Mouse (Mus musculus): ENCODE results near the gene Slc16a8. TPM values are rescaled to one million over a fixed set of nuclear protein-coding genes. Genes with fewer than 3 reads are reported as not detected.

Gene Slc16a8
- polyA plus RNA-seq, 1 experiment from 2014 or later = 0.27 TPM

DNA sequence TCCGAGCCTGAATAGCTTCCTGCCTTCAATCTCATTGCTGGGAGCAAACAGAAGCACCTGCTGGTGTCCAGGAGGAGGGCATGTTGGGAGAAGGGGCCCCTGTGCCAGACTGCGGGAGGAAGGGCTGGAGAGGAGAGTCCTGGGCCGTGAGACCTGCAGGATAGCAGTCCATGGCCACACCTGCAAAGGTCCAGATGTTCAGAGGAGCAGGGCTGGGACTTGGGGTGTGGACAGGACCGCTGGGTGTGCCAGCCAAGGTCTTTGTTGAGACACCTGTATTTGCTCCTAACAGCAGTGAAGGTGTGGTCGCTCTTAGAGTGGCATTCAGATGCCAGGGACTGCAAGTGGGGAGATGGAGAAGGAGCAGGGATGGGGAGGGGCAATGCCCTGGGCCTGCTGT, 27.9 kb upstream of the Slc16a8 start:
- no peak for ATAC-seq (ENCODE audit: extremely low read depth, insufficient number of reproducible peaks, low FRiP score, low TSS enrichment)
- H3K4me2 ChIP-seq = no peak overlapping the region
- no peak overlapping the region for H3K9ac ChIP-seq
- peaks cover 6% of the 10 kb centered on the region; the same call in 1 of the 2 replicates for H3K36me3 ChIP-seq
- H3K4me3 ChIP-seq = no peak overlapping the region
- peaks cover 4% of the 10 kb centered on the region; the same call in 1 of the 2 replicates for H3K4me1 ChIP-seq
- H3K27ac ChIP-seq (replicated peaks) = no peak overlapping the region
- no peaks in the 10 kb centered on the region for H3K9me3 ChIP-seq
- WGBS = 72% methylated on average over 5 of the region's 5 CpGs
- no peaks in the 10 kb centered on the region for H3K27me3 ChIP-seq (replicated peaks)

DNA sequence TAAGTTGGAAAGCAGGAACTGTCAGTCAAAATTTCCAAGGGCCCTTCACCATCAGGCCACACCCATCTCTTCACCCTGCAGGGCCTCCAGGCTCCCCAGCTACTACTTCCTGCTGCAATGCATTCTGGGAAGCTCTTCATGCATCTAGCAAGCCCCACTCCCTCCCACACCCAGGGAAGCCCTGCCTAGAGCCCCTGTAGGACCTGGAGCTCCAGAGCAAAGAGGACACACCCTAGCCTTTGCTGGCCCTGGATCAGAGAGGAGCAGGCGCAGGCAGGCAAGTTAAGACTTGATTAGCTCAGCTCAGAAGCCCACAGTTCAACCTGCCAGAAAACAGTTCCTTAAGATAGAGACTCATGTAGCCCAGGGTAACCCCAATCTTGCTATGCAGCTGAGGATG, 26.8 kb upstream of the Slc16a8 start:
- 69% methylated on average over 1 of the region's 1 CpGs for whole genome bisulfite sequencing
- Histone ChIP-seq H3K27ac (replicated peaks) (no peak overlapping the region), H3K9ac (no peak overlapping the region), H3K4me2 (no peak overlapping the region), H3K4me1 (peaks cover 4% of the 10 kb centered on the region; the same call in 1 of the 2 replicates), H3K36me3 (peaks cover 4% of the 10 kb centered on the region; the same call in 1 of the 2 replicates), H3K27me3 (replicated peaks) (no peaks in the 10 kb centered on the region), H3K4me3 (no peak overlapping the region), H3K9me3 (no peaks in the 10 kb centered on the region)
- ATAC-seq (ENCODE audit: extremely low read depth, insufficient number of reproducible peaks, low FRiP score, low TSS enrichment) = no peak

DNA sequence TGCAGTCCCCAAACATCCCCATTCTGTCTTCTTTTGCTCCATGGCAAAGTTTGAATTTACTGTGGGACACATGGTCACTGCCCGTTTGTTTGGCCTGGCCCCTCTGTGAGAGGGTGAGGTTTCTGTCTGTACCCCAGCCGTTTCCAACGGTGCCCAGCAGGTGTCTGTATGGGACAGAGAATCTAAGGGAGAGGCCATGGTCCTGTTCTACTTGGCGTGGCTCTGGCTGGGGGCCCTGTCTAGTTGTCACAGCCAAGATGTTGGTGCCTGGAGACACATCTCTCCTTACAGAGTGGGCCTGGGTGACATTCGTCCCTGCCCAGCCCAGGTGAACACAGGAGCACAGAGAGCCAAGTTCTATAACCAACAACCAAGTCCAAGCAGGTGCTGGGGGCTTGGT, 26.3 kb upstream of the Slc16a8 start:
- H3K27ac ChIP-seq (replicated peaks) = no peak overlapping the region

DNA sequence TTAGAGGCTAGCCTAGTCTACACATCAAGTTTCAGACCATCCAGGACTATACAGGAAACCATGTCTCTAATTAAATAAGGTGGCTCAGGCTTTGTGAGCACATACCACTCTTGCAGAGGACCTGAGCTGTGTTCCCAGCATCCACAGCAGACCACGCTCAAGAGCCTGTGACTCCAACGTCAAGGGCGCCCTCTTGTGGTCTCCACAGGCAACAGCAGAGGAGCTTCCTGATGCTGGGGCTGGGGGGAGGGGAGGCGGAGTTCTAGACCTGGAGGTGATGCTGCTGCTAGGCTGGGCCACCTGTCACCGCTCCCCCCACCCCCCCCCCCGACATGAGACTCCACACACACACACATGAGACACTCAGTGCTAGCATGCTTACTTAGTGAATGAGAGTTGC, 25.6 kb upstream of the Slc16a8 start:
- Histone ChIP-seq H3K4me1 (peaks cover 4% of the 10 kb centered on the region; the same call in 1 of the 2 replicates), H3K36me3 (no peaks in the 10 kb centered on the region), H3K9ac (no peak overlapping the region), H3K9me3 (no peaks in the 10 kb centered on the region), H3K4me3 (no peak overlapping the region), H3K4me2 (no peak overlapping the region), H3K27me3 (replicated peaks) (no peaks in the 10 kb centered on the region), H3K27ac (replicated peaks) (no peak overlapping the region)
- no peak for ATAC-seq (ENCODE audit: extremely low read depth, insufficient number of reproducible peaks, low FRiP score, low TSS enrichment)
- WGBS = 30% methylated on average over 6 of the region's 6 CpGs

More for the DNA sequence above, 26.3 kb upstream of the Slc16a8 start:
- no peaks in the 10 kb centered on the region for H3K27me3 ChIP-seq (replicated peaks)
- no peak overlapping the region for H3K4me3 ChIP-seq
- H3K9me3 ChIP-seq = no peaks in the 10 kb centered on the region
- peaks cover 4% of the 10 kb centered on the region; the same call in 1 of the 2 replicates for H3K4me1 ChIP-seq
- no peak for ATAC-seq (ENCODE audit: extremely low read depth, insufficient number of reproducible peaks, low FRiP score, low TSS enrichment)
- H3K9ac ChIP-seq = no peak overlapping the region
- H3K36me3 ChIP-seq = no peaks in the 10 kb centered on the region
- WGBS = 53% methylated on average over 5 of the region's 5 CpGs
- no peak overlapping the region for H3K4me2 ChIP-seq

DNA sequence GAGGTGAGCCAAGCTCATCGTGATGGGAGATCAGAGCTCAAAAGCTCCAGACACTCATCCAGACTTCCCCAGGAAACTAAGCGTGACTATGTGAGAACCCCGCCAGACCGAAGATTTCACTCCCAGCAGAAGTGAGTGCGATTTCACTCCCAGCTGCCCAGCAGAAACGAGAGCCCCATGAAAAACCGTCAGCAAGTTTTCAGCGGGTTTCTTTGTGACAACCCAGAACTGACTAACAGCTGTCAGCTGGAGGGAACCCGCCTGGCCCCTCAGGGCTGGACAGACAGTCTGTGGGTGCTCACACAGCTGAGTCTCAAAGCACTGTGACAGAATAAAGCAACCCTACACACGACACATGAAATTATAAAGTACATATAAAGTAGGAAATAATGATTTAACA, 23.2 kb upstream of the Slc16a8 start:
- Histone ChIP-seq H3K36me3 (no peaks in the 10 kb centered on the region), H3K27me3 (replicated peaks) (0 out of 2 replicates have a peak, but pooled peaks cover 6% of the 10 kb centered on the region), H3K9me3 (no peaks in the 10 kb centered on the region), H3K4me2 (no peak overlapping the region), H3K4me1 (peaks cover 4% of the 10 kb centered on the region; the same call in 1 of the 2 replicates), H3K27ac (replicated peaks) (no peak overlapping the region), H3K4me3 (no peak overlapping the region), H3K9ac (no peak overlapping the region)
- ATAC-seq (ENCODE audit: extremely low read depth, insufficient number of reproducible peaks, low FRiP score, low TSS enrichment) = no peak
- 56% methylated on average over 10 of the region's 10 CpGs for WGBS

DNA sequence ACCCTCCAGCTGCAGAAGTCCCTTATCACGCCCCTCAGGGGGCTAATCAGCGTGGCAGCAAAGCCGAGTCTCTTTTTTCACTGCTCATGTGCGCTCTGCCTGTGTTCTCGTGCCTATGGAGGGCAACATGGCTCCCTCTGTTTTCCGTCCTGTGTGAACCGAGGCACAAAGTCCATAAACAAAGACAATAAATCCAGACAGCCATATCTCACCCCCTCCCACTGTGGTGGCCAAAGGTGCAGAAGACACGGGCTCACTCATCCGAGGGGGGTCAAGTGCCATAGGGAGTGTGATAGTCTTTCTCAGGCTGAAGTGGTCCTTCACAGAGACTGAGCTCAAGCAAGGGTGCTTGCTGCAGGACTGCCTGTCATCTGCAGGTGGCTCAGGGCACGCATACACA, 18.5 kb upstream of the Slc16a8 start:
- Histone ChIP-seq H3K9ac (no peak overlapping the region), H3K27me3 (replicated peaks) (peaks cover 29% of the 10 kb centered on the region), H3K36me3 (no peaks in the 10 kb centered on the region), H3K27ac (replicated peaks) (no peak overlapping the region), H3K4me2 (no peak overlapping the region), H3K4me1 (peaks cover 10% of the 10 kb centered on the region), H3K4me3 (no peak overlapping the region), H3K9me3 (no peaks in the 10 kb centered on the region)
- 45% methylated on average over 10 of the region's 10 CpGs for WGBS
- ATAC-seq (ENCODE audit: extremely low read depth, insufficient number of reproducible peaks, low FRiP score, low TSS enrichment) = no peak

DNA sequence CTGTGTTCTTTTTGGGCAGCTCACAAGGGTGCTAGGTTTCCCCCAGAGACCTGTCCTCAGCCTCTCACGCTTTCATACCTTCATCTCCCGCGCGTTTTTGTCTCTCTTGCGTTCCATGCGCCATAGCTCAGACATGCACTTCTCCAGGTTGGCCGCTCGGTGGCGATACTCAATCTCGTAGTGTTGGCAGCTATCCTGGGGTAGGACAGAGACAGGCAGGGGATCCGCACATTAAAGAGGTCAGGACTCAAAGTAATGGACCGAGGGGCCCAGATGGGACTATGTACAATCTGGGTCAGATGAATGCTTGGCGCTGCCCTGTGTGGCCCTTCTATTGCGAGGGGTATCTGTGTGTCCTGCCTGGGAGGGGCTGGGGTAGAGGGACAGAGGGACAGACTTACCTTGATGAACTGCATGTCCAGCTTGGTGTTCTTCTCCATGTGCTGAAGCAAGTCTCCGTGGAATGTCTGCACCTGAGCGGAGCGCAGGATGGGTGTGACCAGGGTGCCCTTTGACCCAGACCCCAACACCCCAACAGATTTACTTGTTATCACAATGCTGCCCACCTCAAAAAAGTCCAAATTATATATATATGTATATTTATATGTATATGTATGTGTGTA, 16.7 kb upstream of the Slc16a8 start:
- Histone ChIP-seq H3K4me3 (peak overlapping the region; percentile 46), H3K27me3 (replicated peaks) (peaks cover 46% of the 10 kb centered on the region), H3K36me3 (no peaks in the 10 kb centered on the region), H3K4me2 (peak overlapping the region; percentile 78), H3K9ac (peak overlapping the region; percentile 79), H3K27ac (replicated peaks) (no peak overlapping the region), H3K4me1 (peaks cover 10% of the 10 kb centered on the region), H3K9me3 (no peaks in the 10 kb centered on the region)
- no peak for ATAC-seq (ENCODE audit: extremely low read depth, insufficient number of reproducible peaks, low FRiP score, low TSS enrichment)
- 13% methylated on average over 17 of the region's 17 CpGs for WGBS

DNA sequence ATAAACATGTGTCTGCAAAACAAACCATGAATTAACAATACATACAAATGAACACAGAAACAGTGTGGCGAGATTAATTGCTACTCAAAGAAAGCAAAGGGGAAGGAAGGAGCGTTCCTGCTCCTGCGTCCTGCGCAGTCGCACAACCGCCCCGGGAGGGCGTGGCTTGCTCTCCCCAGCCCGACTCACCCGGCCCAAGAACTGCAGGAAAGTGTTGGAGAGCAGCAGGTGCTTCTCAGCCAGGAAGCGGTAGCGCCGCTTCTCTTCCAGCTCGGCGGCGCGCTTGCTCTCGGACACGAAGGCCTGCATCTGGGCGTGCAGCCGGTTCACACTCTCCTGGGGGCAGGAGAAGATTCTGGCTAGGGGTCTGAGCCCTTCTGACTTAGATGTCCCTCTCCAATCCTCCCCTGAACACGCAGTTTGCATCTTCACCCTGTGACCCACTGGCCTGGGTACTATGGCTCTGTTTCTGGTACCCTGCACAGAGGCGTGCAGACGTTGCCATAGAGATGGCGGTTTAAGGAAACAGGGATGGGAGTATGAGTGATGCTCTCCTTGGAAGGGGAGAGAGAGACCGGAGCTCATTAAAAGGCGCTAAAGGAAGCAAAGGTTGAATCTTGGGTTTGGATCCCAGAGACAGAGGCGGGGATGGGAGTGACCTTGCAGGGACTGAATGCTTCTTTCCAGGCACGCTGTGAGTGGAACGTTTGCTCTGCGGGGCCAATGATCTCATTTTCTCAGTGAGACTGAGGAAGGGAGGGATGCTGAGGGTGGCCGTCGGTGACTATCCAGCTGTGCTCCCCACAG, 16.0 kb upstream of the Slc16a8 start:
- Histone ChIP-seq H3K27me3 (replicated peaks) (peaks cover 52% of the 10 kb centered on the region), H3K4me2 (peak overlapping the region; percentile 78), H3K9ac (peak overlapping the region; percentile 79), H3K4me1 (peaks cover 10% of the 10 kb centered on the region), H3K9me3 (no peaks in the 10 kb centered on the region), H3K36me3 (no peaks in the 10 kb centered on the region), H3K27ac (replicated peaks) (no peak overlapping the region; the same call in 1 of the 2 replicates), H3K4me3 (peak overlapping the region; percentile 46)
- ATAC-seq (ENCODE audit: extremely low read depth, insufficient number of reproducible peaks, low FRiP score, low TSS enrichment) = no peak; the same call in 1 of the 2 replicates
- 2% methylated on average over 33 of the region's 33 CpGs for WGBS

DNA sequence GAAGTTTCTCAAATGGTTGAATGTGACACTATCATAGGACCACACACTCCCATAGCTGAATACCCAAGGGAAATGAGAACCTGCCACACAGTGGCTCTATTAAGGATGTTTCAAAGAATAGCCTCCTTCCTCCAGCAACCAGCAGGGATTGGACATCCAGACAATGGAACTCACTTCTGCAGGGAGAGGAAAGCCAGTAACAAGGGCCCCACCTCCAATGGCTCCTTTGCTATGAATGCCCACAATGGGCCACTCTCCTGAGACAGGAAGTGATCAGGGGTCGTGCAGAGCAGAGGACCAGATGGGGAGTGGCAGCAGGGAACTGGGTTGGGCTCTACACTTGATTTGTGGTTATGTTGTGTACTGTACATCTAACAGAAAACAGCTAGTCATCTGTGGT, 14.0 kb upstream of the Slc16a8 start:
- Histone ChIP-seq H3K4me2 (no peak overlapping the region), H3K9me3 (no peaks in the 10 kb centered on the region), H3K4me1 (peaks cover 10% of the 10 kb centered on the region), H3K9ac (no peak overlapping the region), H3K36me3 (no peaks in the 10 kb centered on the region), H3K27me3 (replicated peaks) (peaks cover 68% of the 10 kb centered on the region), H3K27ac (replicated peaks) (no peak overlapping the region), H3K4me3 (no peak overlapping the region)
- 26% methylated on average over 1 of the region's 1 CpGs for WGBS
- no peak for ATAC-seq (ENCODE audit: extremely low read depth, insufficient number of reproducible peaks, low FRiP score, low TSS enrichment)

DNA sequence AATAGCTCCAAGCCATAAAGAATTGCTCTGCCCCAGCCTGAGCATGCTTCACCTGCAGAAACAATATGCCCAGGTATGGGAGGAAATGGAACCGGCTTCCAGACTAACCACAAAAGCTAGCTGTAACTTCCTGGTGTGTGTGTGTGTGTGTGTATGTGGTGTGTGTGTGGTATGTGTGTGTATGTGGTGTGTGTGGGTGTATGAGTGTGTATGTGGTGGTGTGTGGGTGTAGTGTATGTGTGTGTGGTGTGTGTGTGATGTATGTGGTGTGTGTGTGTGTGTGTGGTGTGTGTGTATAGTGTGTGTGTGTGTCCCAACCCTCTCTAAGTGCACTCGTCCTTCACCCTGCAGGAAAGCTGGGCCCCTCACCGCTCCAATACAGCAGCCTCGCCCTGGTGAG, 10.8 kb upstream of the Slc16a8 start:
- Histone ChIP-seq H3K27ac (replicated peaks) (no peak overlapping the region), H3K4me3 (no peak overlapping the region), H3K27me3 (replicated peaks) (peaks cover 84% of the 10 kb centered on the region), H3K9me3 (no peaks in the 10 kb centered on the region), H3K4me2 (no peak overlapping the region), H3K4me1 (peaks cover 20% of the 10 kb centered on the region), H3K9ac (no peak overlapping the region), H3K36me3 (no peaks in the 10 kb centered on the region)
- 52% methylated on average over 4 of the region's 4 CpGs for WGBS
- no peak for ATAC-seq (ENCODE audit: extremely low read depth, insufficient number of reproducible peaks, low FRiP score, low TSS enrichment)

DNA sequence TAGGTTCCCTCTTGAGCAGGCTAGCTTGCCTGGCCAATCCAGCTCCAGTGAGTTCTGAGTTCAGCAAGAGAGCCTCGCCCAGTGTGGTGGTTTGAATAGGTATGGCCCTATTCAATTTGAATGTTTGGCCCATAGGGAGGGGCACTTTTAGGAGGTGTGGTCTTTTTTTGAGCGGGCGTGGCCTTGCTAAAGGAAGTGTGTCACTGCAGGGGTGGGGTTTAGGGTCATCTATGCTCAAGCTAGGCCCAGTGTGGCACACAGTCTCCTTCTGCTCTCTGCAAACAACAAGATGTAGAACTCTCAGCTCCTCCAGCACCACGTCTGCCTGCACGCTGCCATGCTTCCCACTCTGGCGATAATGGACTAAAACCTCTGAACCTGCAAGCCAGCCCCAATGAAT, 9.2 kb upstream of the Slc16a8 start:
- ATAC-seq (ENCODE audit: extremely low read depth, insufficient number of reproducible peaks, low FRiP score, low TSS enrichment) = no peak
- Histone ChIP-seq H3K4me1 (peaks cover 20% of the 10 kb centered on the region), H3K9ac (no peak overlapping the region), H3K36me3 (no peaks in the 10 kb centered on the region), H3K27me3 (replicated peaks) (peaks cover 93% of the 10 kb centered on the region), H3K9me3 (no peaks in the 10 kb centered on the region), H3K27ac (replicated peaks) (0 out of 2 replicates have a peak overlapping the region, but pooled peaks have one; percentile 2), H3K4me3 (no peak overlapping the region), H3K4me2 (no peak overlapping the region)
- 90% methylated on average over 6 of the region's 6 CpGs for WGBS
